Mouse (Mus musculus): ENCODE data around the gene Ncoa3. TPM values are rescaled to one million over a fixed set of nuclear protein-coding genes. Genes with fewer than 3 reads are reported as not detected.
"Not testable (repeated sequence)": the region's sequence is repeated elsewhere in the genome, so short reads cannot be mapped to it uniquely, and the experiment has no call there.

Gene Ncoa3
- total RNA-seq (2014; fragmentation: Nextera tagmentation): 8.3 and 21.1 TPM in 2 replicates
- total RNA-seq (2017): 8.8 and 15.9 TPM in 2 replicates

GRCm38 (mm10) chr2:165992270-165993172 is at the start of gene Ncoa3:
Ncoa3 (plus strand) TSS chr2:165992636.
- peak; percentile 94 for ATAC-seq (replicated peaks; ENCODE audit: low FRiP score, low TSS enrichment, poor library complexity, severe bottlenecking)

GRCm38 (mm10) chr2:165943113-165943512 is 49.3 kb upstream of the Ncoa3 start:
- no peak for ATAC-seq (replicated peaks; ENCODE audit: low FRiP score, low TSS enrichment, poor library complexity, severe bottlenecking)

- ATAC-seq (replicated peaks; ENCODE audit: low FRiP score, low TSS enrichment, poor library complexity, severe bottlenecking): peak; percentile 98
Observed at GRCm38 (mm10) chr2:165944576-165945351, 47.7 kb upstream of the Ncoa3 start.

GRCm38 (mm10) chr2:165946046-165946564 is 46.3 kb upstream of the Ncoa3 start:
- ATAC-seq (replicated peaks; ENCODE audit: low FRiP score, low TSS enrichment, poor library complexity, severe bottlenecking): no peak

GRCm38 (mm10) chr2:165948007-165948406 is 44.4 kb upstream of the Ncoa3 start:
- ATAC-seq (replicated peaks; ENCODE audit: low FRiP score, low TSS enrichment, poor library complexity, severe bottlenecking): no peak

- not testable (repeated sequence) for ATAC-seq (replicated peaks; ENCODE audit: low FRiP score, low TSS enrichment, poor library complexity, severe bottlenecking)
Observed at GRCm38 (mm10) chr2:165948785-165949184, 43.7 kb upstream of the Ncoa3 start.

- no peak for ATAC-seq (replicated peaks; ENCODE audit: low FRiP score, low TSS enrichment, poor library complexity, severe bottlenecking)
Observed at GRCm38 (mm10) chr2:165949719-165950118, 42.7 kb upstream of the Ncoa3 start.

- ATAC-seq (replicated peaks; ENCODE audit: low FRiP score, low TSS enrichment, poor library complexity, severe bottlenecking): peak; percentile 65
Observed at GRCm38 (mm10) chr2:165951432-165952068, 40.9 kb upstream of the Ncoa3 start.

GRCm38 (mm10) chr2:165954872-165955271 is 37.6 kb upstream of the Ncoa3 start:
- peak; percentile 70 for ATAC-seq (replicated peaks; ENCODE audit: low FRiP score, low TSS enrichment, poor library complexity, severe bottlenecking)

- ATAC-seq (replicated peaks; ENCODE audit: low FRiP score, low TSS enrichment, poor library complexity, severe bottlenecking): no peak
Observed at GRCm38 (mm10) chr2:165955386-165955785, 37.0 kb upstream of the Ncoa3 start.

GRCm38 (mm10) chr2:165956096-165956740 is 36.2 kb upstream of the Ncoa3 start:
- no peak for ATAC-seq (replicated peaks; ENCODE audit: low FRiP score, low TSS enrichment, poor library complexity, severe bottlenecking)

GRCm38 (mm10) chr2:165957257-165957828 is 35.1 kb upstream of the Ncoa3 start:
- ATAC-seq (replicated peaks; ENCODE audit: low FRiP score, low TSS enrichment, poor library complexity, severe bottlenecking): no peak

- ATAC-seq (replicated peaks; ENCODE audit: low FRiP score, low TSS enrichment, poor library complexity, severe bottlenecking): no peak
Observed at GRCm38 (mm10) chr2:165958556-165958955, 33.9 kb upstream of the Ncoa3 start.

GRCm38 (mm10) chr2:165960695-165961094 is 31.7 kb upstream of the Ncoa3 start:
- ATAC-seq (replicated peaks; ENCODE audit: low FRiP score, low TSS enrichment, poor library complexity, severe bottlenecking): no peak

GRCm38 (mm10) chr2:165962824-165963223 is 29.6 kb upstream of the Ncoa3 start:
- no peak for ATAC-seq (replicated peaks; ENCODE audit: low FRiP score, low TSS enrichment, poor library complexity, severe bottlenecking)

- ATAC-seq (replicated peaks; ENCODE audit: low FRiP score, low TSS enrichment, poor library complexity, severe bottlenecking): no peak
Observed at GRCm38 (mm10) chr2:165964121-165964520, 28.3 kb upstream of the Ncoa3 start.

GRCm38 (mm10) chr2:165967076-165967475 is 25.4 kb upstream of the Ncoa3 start:
- no peak for ATAC-seq (replicated peaks; ENCODE audit: low FRiP score, low TSS enrichment, poor library complexity, severe bottlenecking)

GRCm38 (mm10) chr2:165967823-165968555 is 24.4 kb upstream of the Ncoa3 start:
- ATAC-seq (replicated peaks; ENCODE audit: low FRiP score, low TSS enrichment, poor library complexity, severe bottlenecking): peak; percentile 91
